8 mouse cellular contexts compared by ENCODE assay signal in the genomic region with DNA sequence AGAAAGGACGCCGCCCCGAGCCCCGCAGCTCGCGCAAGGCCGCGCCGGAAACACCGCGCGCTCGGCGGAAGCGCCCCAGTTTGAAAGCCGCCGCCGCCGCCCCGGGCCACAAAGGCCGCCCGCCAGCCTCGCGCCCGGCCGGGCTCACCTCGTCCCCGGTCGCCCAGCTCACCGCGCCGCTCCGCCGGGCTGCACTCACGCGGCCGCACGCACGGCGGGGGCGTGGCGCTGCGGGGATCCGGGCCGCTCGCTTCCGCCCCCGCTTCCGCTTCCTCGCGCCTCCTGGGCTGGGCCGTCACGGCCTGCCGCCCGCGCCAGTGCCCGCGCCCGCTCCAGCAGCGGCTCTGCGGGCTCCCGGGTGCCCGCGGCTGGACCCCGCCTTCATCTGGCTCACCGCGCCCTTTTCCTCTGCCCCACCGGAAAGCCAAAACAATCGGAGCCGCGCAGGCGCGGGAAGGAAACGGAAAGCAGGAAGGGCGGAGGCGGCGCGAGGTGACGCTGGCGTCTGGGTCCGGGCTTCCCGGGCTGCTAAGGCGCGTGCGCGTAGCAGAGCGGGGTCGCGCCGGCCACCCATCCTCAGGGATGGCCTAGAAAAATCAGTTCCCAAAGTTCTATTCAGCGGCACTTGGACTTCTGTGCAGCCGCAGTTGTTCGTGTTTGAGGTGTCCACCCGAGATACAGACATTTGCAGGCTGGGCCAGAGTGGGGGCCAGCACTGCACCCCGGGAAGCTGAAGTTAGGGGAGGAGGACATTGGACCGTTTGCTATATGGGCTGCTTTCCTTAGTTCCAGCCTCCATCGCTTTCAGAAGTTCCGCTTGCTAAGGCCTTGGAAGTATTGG. TPM values are rescaled to one million over a fixed set of nuclear protein-coding genes. Genes with fewer than 3 reads are reported as not detected.
A peak's percentile ranks its signal among the peaks of the same experiment; 100 is the strongest.
DNase-seq lines count a peak whose midpoint lies in the region; ATAC-seq lines count a peak whose summit lies in the region.

A gene (minus strand): TSS at position 503 of the 841 bp plus-strand sequence.

- DNase-seq in ZHBTc4 (ENCODE audit: low read depth, low spot score): peak; percentile 97
- peak; percentile 85 to 92 for DNase-seq in gastrocnemius, adult 8-10 months (ENCODE audit: low spot score in 2 of 2)
- DNase-seq in induced T-regulatory cell, adult 2 months (ENCODE audit: low read depth): peak; percentile 96
- DNase-seq in left cerebral cortex, adult 9 months (ENCODE audit: low spot score in 2 of 2): peak; percentile 83 to 93
- peak; percentile 94 for DNase-seq in right cerebral cortex, postnatal 14 days
- DNase-seq in urinary bladder, postnatal 36 days (ENCODE audit: low spot score in 2 of 2): peak; percentile 88 to 94

- peak; percentile 79 for ATAC-seq in common myeloid progenitor, adult 5-6 weeks (replicated peaks; ENCODE audit: low read depth, poor library complexity, severe bottlenecking)
- peak; percentile 87 for ATAC-seq in megakaryocyte progenitor cell, adult 5-6 weeks (replicated peaks; ENCODE audit: poor library complexity)

RNA-seq across cellular contexts. Expression of the gene that starts here (rescaled TPM):
- 46.2 and 48.8 TPM in 2 replicates for total RNA-seq in common myeloid progenitor, adult 5-6 weeks (2017)
- total RNA-seq in gastrocnemius, adult 8-10 months (2022): 10 to 100 TPM; 22.5 to 29.1 (median 23.6) TPM
- 32.0 and 32.6 TPM in 2 replicates for total RNA-seq in megakaryocyte progenitor cell, adult 5-6 weeks (2015)
- total RNA-seq in megakaryocyte progenitor cell, adult 5-6 weeks (2017): 32.5 and 33.5 TPM in 2 replicates

Comparison
In these comparisons a context has a peak if more than half of its experiments do, and no peak if none do; other contexts are left out.
1. Peak in every context shown above with its lines: DNase-seq and ATAC-seq.